Mouse (Mus musculus) olfactory bulb, adult 2 months (tissue): ENCODE results near the gene Pde8a.

Experiments used
- CTCF ChIP-seq: fragments of 200-500 bp; IDR thresholded peaks from 2 replicates; pipeline ENCODE4 v1.5.1; 2012; ENCODE audit warnings: low read depth, mild to moderate bottlenecking, low read length, moderate library complexity; ENCODE audit not compliant: insufficient read depth
- POLR2A ChIP-seq: fragments of 200-500 bp; IDR thresholded peaks from 2 replicates; pipeline ENCODE4 v1.6.1; 2012; ENCODE audit warnings: mild to moderate bottlenecking, low read depth, low read length, moderate library complexity; ENCODE audit not compliant: insufficient read depth

GRCm38 (mm10) chr7:81319749-81320148 lies 106.4 kb downstream of the Pde8a start:
- TF ChIP-seq CTCF, result no peak
- TF ChIP-seq POLR2A, result no peak
